Mouse (Mus musculus): Measurements from ENCODE around the gene Gm21852. TPM values are rescaled to one million over a fixed set of nuclear protein-coding genes. Genes with fewer than 3 reads are reported as not detected.
"Not testable (repeated sequence)": the region's sequence is repeated elsewhere in the genome, so short reads cannot be mapped to it uniquely, and the experiment has no call there.

Gene Gm21852
- polyA plus RNA-seq (2015; fragmentation: Nextera tagmentation; extraction: Ambion mirVana), result not detected in 2 replicates

- not testable (repeated sequence) for H3K27me3 ChIP-seq; H3K27ac ChIP-seq; H3K4me2 ChIP-seq; H3K9ac ChIP-seq; H3K36me3 ChIP-seq; H3K4me3 ChIP-seq; H3K9me3 ChIP-seq; ATAC-seq (ENCODE audit: low FRiP score); H3K4me1 ChIP-seq (replicated peaks)
- no CpG with 5 or more reads among the region's 3 CpGs for WGBS
Measured at GRCm38 (mm10) chrY:40651896-40652295, at the start of gene Gm21852. TSS of gene Gm21852 (minus strand) at chrY:40651996.

Small RNA genes within 50 kb of the gene (microRNA-seq; reads per million reads assigned to microRNA genes)
- gene Gm27466 (not detected), gene Gm28018 (not detected)

Other genes starting within 250 kb of the Gm21852 start
- not detected in 2 replicates for gene Gm21797, start 123.8 kb upstream of the Gm21852 start, polyA plus RNA-seq (2015; fragmentation: Nextera tagmentation; extraction: Ambion mirVana)
- not detected in 2 replicates for gene Gm20795, start 152.9 kb upstream of the Gm21852 start, polyA plus RNA-seq (2015; fragmentation: Nextera tagmentation; extraction: Ambion mirVana)

Measured in hindbrain, embryonic 13.5 days (tissue).